Mouse (Mus musculus): Measurements from ENCODE around the gene Acsbg2.

GRCm38 (mm10) chr17:56836336-56836735, 37.9 kb downstream of the Acsbg2 start:
- TF ChIP-seq POLR2A (IDR thresholded peaks at IDR 0.05; ENCODE audit: borderline replicate concordance, extremely low read depth, low read depth, low read length) (no peak), CTCF (IDR thresholded peaks at IDR 0.05; ENCODE audit: insufficient read depth, low read length) (no peak)

Measured in lung, adult 2 months (tissue).